Mouse (Mus musculus) 3T3-L1 (cell line): ENCODE measurements around the gene Gpatch11.

ENCODE experiments used
- DNase-seq: peaks from one replicate; pipeline ENCODE4 v3.0.0-alpha.2; 2015; ENCODE audit warnings: low read depth, low spot score

Gene Gpatch11

GRCm38 (mm10) chr17:78894991-78895390 lies 59.6 kb downstream of the Gpatch11 start:
- no peak for DNase-seq

GRCm38 (mm10) chr17:78895394-78895793 lies 60.0 kb downstream of the Gpatch11 start:
- DNase-seq: peak; percentile 70
